Mouse (Mus musculus): Measurements from ENCODE around the gene Cited4. TPM values are rescaled to one million over a fixed set of nuclear protein-coding genes. Genes with fewer than 3 reads are reported as not detected.

Gene Cited4
- not detected for total RNA-seq (2023)

DNA sequence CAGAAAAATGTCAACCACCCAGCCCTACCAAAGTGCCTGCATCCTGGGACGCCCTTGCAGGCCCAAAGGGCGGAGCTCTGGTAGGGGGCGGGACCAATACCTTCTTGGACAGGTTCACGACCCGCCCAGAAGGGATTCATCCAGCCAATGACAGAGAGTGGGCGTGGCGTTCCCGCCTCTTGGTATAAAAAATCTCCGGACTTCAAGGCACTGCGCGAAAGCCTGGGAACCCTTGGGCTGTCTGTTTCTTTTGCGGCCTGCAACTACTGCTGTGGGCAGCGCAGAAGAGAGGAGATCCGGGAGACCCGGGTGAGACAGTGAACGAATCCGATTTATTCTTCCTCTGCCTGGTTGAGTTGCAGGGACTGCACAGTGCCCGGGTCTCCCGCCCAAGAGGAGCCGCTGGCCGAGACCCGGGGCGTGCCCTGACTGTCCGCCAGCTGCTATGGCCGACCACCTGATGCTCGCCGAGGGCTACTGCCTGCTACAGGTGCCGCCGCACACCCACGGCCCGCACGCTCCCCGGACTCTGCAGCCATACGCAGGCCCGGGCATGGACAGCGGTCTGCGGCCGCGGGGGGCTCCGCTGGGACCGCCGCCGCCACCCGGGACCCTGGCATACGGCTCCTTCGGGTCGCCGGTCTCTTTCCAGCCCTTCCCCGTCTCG, at the start of gene Cited4:
Gene Cited4 (plus strand): TSS at position 215 of the 667 bp plus-strand sequence.

Other genes with a start within 250 kb of the Cited4 start
- gene Slfnl1, start 134.3 kb upstream of the Cited4 start, total RNA-seq (2023) = 1 to 10 TPM in 1 of 2 experiments, under 1 TPM in 1; 0.62 to 1.2 TPM
- 10 to 100 TPM; 18.2 to 18.6 TPM for gene Ctps, start 96.3 kb upstream of the Cited4 start, total RNA-seq (2023)
- gene Gm8439, start 77.8 kb upstream of the Cited4 start, total RNA-seq (2023) = not detected
- not detected for gene Kcnq4, start 82.0 kb downstream of the Cited4 start, total RNA-seq (2023)
- gene Nfyc, start 165.0 kb downstream of the Cited4 start, total RNA-seq (2023) = 10 to 100 TPM; 81.2 to 90.3 TPM
- gene Rims3, start 188.2 kb downstream of the Cited4 start, total RNA-seq (2023) = under 1 TPM; 0.56 to 0.58 TPM